Comparison of ENCODE assay signal across 16 mouse cellular contexts in the genomic region with DNA sequence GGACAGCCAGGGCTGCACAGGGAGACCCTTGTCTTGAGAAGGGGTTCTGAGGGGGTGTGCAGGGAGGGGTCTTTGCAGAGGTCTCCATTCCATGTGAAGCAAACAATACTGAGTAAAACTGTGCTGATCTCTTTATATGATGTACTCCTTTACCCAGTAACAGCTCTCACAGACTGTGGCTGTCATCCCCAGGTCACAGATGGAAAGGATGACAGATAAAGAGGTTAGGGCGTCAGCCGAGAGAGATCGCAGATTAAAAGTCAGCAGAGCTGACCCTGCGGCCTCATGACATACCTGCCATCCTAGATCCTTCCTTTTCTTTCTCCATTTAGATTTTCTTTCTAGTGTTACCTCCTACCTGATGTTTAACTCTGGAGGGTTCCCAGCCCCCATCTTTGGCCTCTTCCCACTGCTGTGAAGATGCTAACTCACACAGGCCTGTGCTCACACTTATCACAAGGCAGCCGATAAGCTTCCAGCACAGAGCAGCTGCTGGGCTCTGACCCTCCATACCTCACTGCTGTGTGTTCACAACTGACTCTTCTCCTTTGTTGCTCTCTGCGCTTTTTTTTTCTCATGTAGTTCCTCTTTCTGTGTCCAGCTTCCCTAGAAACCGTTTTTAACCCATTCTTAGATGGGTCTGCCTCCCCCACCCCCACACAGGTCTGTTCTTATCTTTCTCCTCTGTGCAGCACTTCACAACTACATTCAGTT. TPM values are rescaled to one million over a fixed set of nuclear protein-coding genes. Genes with fewer than 3 reads are reported as not detected.
DNase-seq lines count a peak whose midpoint lies in the region; ATAC-seq and TF ChIP-seq lines count a peak whose summit lies in the region.
"Had no signal": no experiment of that assay in that cellular context is flagged by ENCODE, and none has a peak within 500 bp of the region (broad histone marks: within the 10 kb centered on the region; RNA-seq: fewer than 3 reads in every experiment).

No protein-coding gene starts in this region.

- H3K4me1 ChIP-seq in heart, embryonic 10.5 days, result peaks cover 32% of the 10 kb centered on the region
- H3K4me1 ChIP-seq in erythroblast, embryonic 14.5 days (ENCODE audit: control insufficient read depth), result peaks cover 93% of the 10 kb centered on the region
- peaks cover 64% of the 10 kb centered on the region for H3K4me1 ChIP-seq in liver, postnatal 0 days (ENCODE audit: insufficient read depth)
- H3K4me1 ChIP-seq in forebrain, embryonic 16.5 days (replicated peaks; ENCODE audit: control insufficient read depth, insufficient read depth, low read length), result peaks cover 6% of the 10 kb centered on the region; the same call in 1 of the 2 replicates

- ATAC-seq in liver, postnatal 0 days, result peak; percentile 31; the same call in 1 of the 2 replicates
- ATAC-seq in forebrain, embryonic 16.5 days, result no peak
- ATAC-seq: Patski had no signal

- DNase-seq in heart, embryonic 10.5 days (ENCODE audit: low spot score), result peak; percentile 86
- DNase-seq in heart, adult 8-10 months (ENCODE audit: low spot score), result no peak
- peak; percentile 49 to 57 for DNase-seq in B cell, adult 2 months
- DNase-seq in liver, postnatal 0 days, result no peak
- DNase-seq in gastrocnemius, postnatal 36 days, result no peak
- no peak for DNase-seq in left cerebral cortex, adult 2 months (ENCODE audit: extremely low spot score in 1 of 2, low spot score in 2 of 2)
- DNase-seq: adrenal gland, postnatal 25 days; cerebellum, postnatal 25 days; gastrocnemius, adult 2 months; right cerebral cortex, postnatal 25 days had no signal

- TF ChIP-seq CTCF in liver, postnatal 0 days (IDR thresholded peaks at IDR 0.05; ENCODE audit: low read depth), result no peak
- TF ChIP-seq CTCF in left cerebral cortex, adult 2 months (IDR thresholded peaks at IDR 0.05), result no peak

- peak overlapping the region; percentile 67 for H3K27ac ChIP-seq in heart, embryonic 10.5 days
- peak overlapping the region; percentile 73 for H3K27ac ChIP-seq in liver, postnatal 0 days (ENCODE audit: low read depth)
- H3K27ac ChIP-seq in forebrain, embryonic 16.5 days (ENCODE audit: low read length), result no peak overlapping the region
- no peak overlapping the region; the same call in 1 of the 2 replicates for H3K27ac ChIP-seq in left cerebral cortex, adult 2 months
- H3K27ac ChIP-seq: gastrocnemius, adult 2 months; limb, embryonic 13.5 days; neural tube, embryonic 12.5 days had no signal

- 29% methylated on average over 7 of the region's 7 CpGs for WGBS in heart, embryonic 10.5 days
- WGBS in liver, postnatal 0 days (ENCODE audit: insufficient replicate concordance), result 12% methylated on average over 7 of the region's 7 CpGs
- 86% methylated on average over 7 of the region's 7 CpGs for WGBS in forebrain, embryonic 16.5 days

- H3K4me2 ChIP-seq in liver, postnatal 0 days (ENCODE audit: low read depth, low read length), result peak overlapping the region; percentile 60
- no peak overlapping the region for H3K4me2 ChIP-seq in forebrain, embryonic 16.5 days (ENCODE audit: low read length)
- H3K4me2 ChIP-seq: limb, embryonic 13.5 days; midbrain, embryonic 11.5 days; neural tube, embryonic 12.5 days had no signal

- H3K27me3 ChIP-seq in heart, embryonic 10.5 days (ENCODE audit: insufficient read depth, poor library complexity, severe bottlenecking), result no peaks in the 10 kb centered on the region
- H3K27me3 ChIP-seq in erythroblast, embryonic 14.5 days (ENCODE audit: control insufficient read depth), result no peaks in the 10 kb centered on the region
- H3K27me3 ChIP-seq in liver, postnatal 0 days (ENCODE audit: insufficient read depth, low read length), result no peaks in the 10 kb centered on the region
- no peaks in the 10 kb centered on the region for H3K27me3 ChIP-seq in forebrain, embryonic 16.5 days (replicated peaks; ENCODE audit: control insufficient read depth, insufficient read depth, low read length)
- H3K27me3 ChIP-seq: limb, embryonic 13.5 days; neural tube, embryonic 12.5 days; Patski had no signal

- H3K4me3 ChIP-seq in heart, embryonic 10.5 days, result no peak overlapping the region
- H3K4me3 ChIP-seq in erythroblast, embryonic 14.5 days (replicated peaks), result peak overlapping the region; percentile 42
- H3K4me3 ChIP-seq in liver, postnatal 0 days (ENCODE audit: low read depth, low read length), result peak overlapping the region; percentile 9; the same call in 1 of the 2 replicates
- no peak overlapping the region for H3K4me3 ChIP-seq in forebrain, embryonic 16.5 days (replicated peaks; ENCODE audit: low read length)
- H3K4me3 ChIP-seq in left cerebral cortex, adult 2 months, result no peak overlapping the region
- H3K4me3 ChIP-seq: gastrocnemius, adult 2 months; limb, embryonic 13.5 days; neural tube, embryonic 12.5 days had no signal

- H3K36me3 ChIP-seq in heart, embryonic 10.5 days, result peaks cover 18% of the 10 kb centered on the region
- peaks cover 64% of the 10 kb centered on the region for H3K36me3 ChIP-seq in erythroblast, embryonic 14.5 days (ENCODE audit: control insufficient read depth)
- peaks cover 10% of the 10 kb centered on the region for H3K36me3 ChIP-seq in liver, postnatal 0 days (replicated peaks; ENCODE audit: insufficient read depth, low read length)
- H3K36me3 ChIP-seq in forebrain, embryonic 16.5 days (ENCODE audit: control insufficient read depth, insufficient read depth), result peaks cover 2% of the 10 kb centered on the region; the same call in 1 of the 2 replicates

- peak overlapping the region; percentile 18; the same call in 1 of the 2 replicates for H3K9ac ChIP-seq in liver, postnatal 0 days (replicated peaks)
- no peak overlapping the region for H3K9ac ChIP-seq in forebrain, embryonic 16.5 days (replicated peaks; ENCODE audit: low read depth, low read length)
- H3K9ac ChIP-seq: limb, embryonic 13.5 days; neural tube, embryonic 12.5 days had no signal

- TF ChIP-seq EP300 in liver, postnatal 0 days (IDR thresholded peaks at IDR 0.05; ENCODE audit: low read depth), result peak; percentile 57; the same call in 1 of the 2 replicates

- intact Hi-C loops in gastrocnemius, postnatal 36 days (cut with DNase I), result no loop called here
- intact Hi-C loops in left cerebral cortex, adult 2 months (cut with DNase I), result no loop called here

- no peaks in the 10 kb centered on the region for H3K9me3 ChIP-seq in heart, embryonic 10.5 days
- peaks cover 7% of the 10 kb centered on the region for H3K9me3 ChIP-seq in erythroblast, embryonic 14.5 days (ENCODE audit: control insufficient read depth, low read length)
- no peaks in the 10 kb centered on the region for H3K9me3 ChIP-seq in liver, postnatal 0 days (ENCODE audit: low read length)
- H3K9me3 ChIP-seq in forebrain, embryonic 16.5 days (ENCODE audit: control insufficient read depth, low read length), result no peaks in the 10 kb centered on the region
- H3K9me3 ChIP-seq: limb, embryonic 13.5 days; neural tube, embryonic 12.5 days had no signal

RNA-seq across cellular contexts. Expression of gene Gm10401, which starts 39.4 kb away (rescaled TPM):
- 13.7 and 15.7 TPM in 2 replicates for polyA plus RNA-seq in heart, embryonic 10.5 days (2016; fragmentation: Nextera tagmentation; extraction: Ambion mirVana)
- not detected for total RNA-seq in heart, adult 8-10 months (2022)
- polyA plus RNA-seq in erythroblast, embryonic 14.5 days (2012), result not detected in 2 replicates
- polyA plus RNA-seq in liver, postnatal 0 days (2015; fragmentation: Nextera tagmentation; extraction: Ambion mirVana), result 6.0 and 6.6 TPM in 2 replicates
- total RNA-seq in gastrocnemius, postnatal 36 days (2021), result not detected
- 34.9 and 38.1 TPM in 2 replicates for polyA plus RNA-seq in forebrain, embryonic 16.5 days (2015; fragmentation: Nextera tagmentation; extraction: Ambion mirVana)
- not detected for total RNA-seq in left cerebral cortex, adult 2 months (2021)
- total RNA-seq: adrenal gland, postnatal 25 days; gastrocnemius, adult 2 months had no signal
- polyA plus RNA-seq: Patski had no signal

RNA-seq across cellular contexts. Expression of gene Sppl3, which starts 47.8 kb away (rescaled TPM):
- polyA plus RNA-seq in heart, embryonic 10.5 days (2016; fragmentation: Nextera tagmentation; extraction: Ambion mirVana), result 6.9 and 11.5 TPM in 2 replicates
- total RNA-seq in heart, adult 8-10 months (2022), result 10 to 100 TPM; 26.3 to 31.9 (median 29.0) TPM
- polyA plus RNA-seq in erythroblast, embryonic 14.5 days (2012), result 4.4 and 4.6 TPM in 2 replicates
- 9.2 and 11.5 TPM in 2 replicates for polyA plus RNA-seq in liver, postnatal 0 days (2015; fragmentation: Nextera tagmentation; extraction: Ambion mirVana)
- 10 to 100 TPM; 19.6 to 21.3 TPM for total RNA-seq in gastrocnemius, postnatal 36 days (2021)
- polyA plus RNA-seq in forebrain, embryonic 16.5 days (2015; fragmentation: Nextera tagmentation; extraction: Ambion mirVana), result 16.5 and 16.6 TPM in 2 replicates
- 10 to 100 TPM; 85.2 to 87.0 TPM for total RNA-seq in left cerebral cortex, adult 2 months (2021)

Comparison
In these comparisons a context has a peak if more than half of its experiments do, and no peak if none do; other contexts are left out.
1. DNase-seq: peak in heart, embryonic 10.5 days (single experiment) and B cell, adult 2 months (2 of 2); none in heart, adult 8-10 months (single experiment), liver, postnatal 0 days (single experiment), gastrocnemius, postnatal 36 days (0 of 2) and left cerebral cortex, adult 2 months (0 of 2).
2. H3K27ac ChIP-seq: peak in heart, embryonic 10.5 days (single experiment) and liver, postnatal 0 days (single experiment); none in forebrain, embryonic 16.5 days (single experiment) and left cerebral cortex, adult 2 months (single experiment).
3. H3K4me3 ChIP-seq: peak in erythroblast, embryonic 14.5 days (single experiment) and liver, postnatal 0 days (single experiment); none in heart, embryonic 10.5 days (single experiment), forebrain, embryonic 16.5 days (single experiment) and left cerebral cortex, adult 2 months (single experiment).